Mouse (Mus musculus) heart, embryonic 13.5 days (tissue): ENCODE results near the gene Magea10. TPM values are rescaled to one million over a fixed set of nuclear protein-coding genes. Genes with fewer than 3 reads are reported as not detected.

ENCODE experiments used
- ATAC-seq: fragments of 200-750 bp; cut with Nextera tagmentation; 2 replicates; pipeline ENCODE4 v1.8.0; 2017; ENCODE audit warnings: moderate TSS enrichment; ENCODE audit not compliant: insufficient number of reproducible peaks, low FRiP score, low TSS enrichment; ENCODE audit errors: extremely low read depth
- H3K27ac ChIP-seq: fragments of 300-500 bp; sonication (generic); replicated peaks from 2 replicates; pipeline ENCODE4 v1.5.1; 2015; ENCODE audit warnings: moderate library complexity, mild to moderate bottlenecking, inconsistent platforms
- H3K27me3 ChIP-seq: fragments of 300-500 bp; sonication (generic); replicated peaks from 2 replicates; pipeline ENCODE4 v1.6.1; 2015; ENCODE audit warnings: mild to moderate bottlenecking, inconsistent platforms
- H3K36me3 ChIP-seq: fragments of 300-500 bp; sonication (generic); 2 replicates; pipeline ENCODE4 v1.6.1; 2015; ENCODE audit warnings: mild to moderate bottlenecking, inconsistent platforms
- H3K4me1 ChIP-seq: fragments of 300-500 bp; sonication (generic); 2 replicates; pipeline ENCODE4 v1.6.1; 2015; ENCODE audit warnings: inconsistent platforms
- H3K4me2 ChIP-seq: fragments of 300-500 bp; sonication (generic); 2 replicates; pipeline ENCODE4 v1.6.1; 2015; ENCODE audit warnings: inconsistent platforms, mild to moderate bottlenecking, moderate library complexity
- H3K4me3 ChIP-seq: fragments of 300-500 bp; sonication (generic); 2 replicates; pipeline ENCODE4 v1.5.1; 2015; ENCODE audit warnings: moderate library complexity, mild to moderate bottlenecking, inconsistent platforms
- H3K9ac ChIP-seq: fragments of 300-500 bp; sonication (generic); 2 replicates; pipeline ENCODE4 v1.6.1; 2015; ENCODE audit warnings: inconsistent platforms, mild to moderate bottlenecking, moderate library complexity
- H3K9me3 ChIP-seq: fragments of 300-500 bp; sonication (generic); 2 replicates; pipeline ENCODE4 v1.6.1; 2016; ENCODE audit warnings: inconsistent platforms
- WGBS: fragments of 180-500 bp; shearing (Covaris S2); methylation state at CpG from one replicate; pipeline ENCODE4 v1.1.7; 2015; ENCODE audit warnings: mixed read lengths; 5-methylcytosine and 5-hydroxymethylcytosine counted together
- polyA plus RNA-seq: library from polyadenylated mRNA; unstranded; fragments of >200 nt; fragmentation: Nextera tagmentation; extraction: Ambion mirVana; gene quantifications from 2 replicates; pipeline ENCODE4 v1.2.1, GENCODE M21; 2015

Gene Magea10
- not detected in 2 replicates for polyA plus RNA-seq

- WGBS = 84% methylated on average over 6 of the region's 6 CpGs
- no peak for ATAC-seq
- no peak within 1 kb of the TSS for H3K4me3 ChIP-seq
Measured at GRCm38 (mm10) chrX:72386758-72387157, at the start of gene Magea10. TSS of gene Magea10 (minus strand) at chrX:72386858.

GRCm38 (mm10) chrX:72381972-72382371, 4.7 kb downstream of the Magea10 start:
- H3K36me3 ChIP-seq = no peaks in the 10 kb centered on the region
- no peak overlapping the region for H3K27ac ChIP-seq
- H3K9me3 ChIP-seq = no peaks in the 10 kb centered on the region
- H3K4me2 ChIP-seq = no peak overlapping the region
- H3K4me1 ChIP-seq = no peaks in the 10 kb centered on the region
- no peak overlapping the region for H3K9ac ChIP-seq
- WGBS = 64% methylated on average over 1 of the region's 1 CpGs
- ATAC-seq = no peak
- no peak overlapping the region for H3K4me3 ChIP-seq
- H3K27me3 ChIP-seq = no peaks in the 10 kb centered on the region

More at GRCm38 (mm10) chrX:72386758-72387157, at the start of gene Magea10:
- Histone ChIP-seq H3K36me3 (no peaks in the 10 kb centered on the region), H3K27me3 (no peaks in the 10 kb centered on the region), H3K4me2 (no peak within 1 kb of the TSS), H3K9me3 (no peaks in the 10 kb centered on the region), H3K27ac (no peak within 1 kb of the TSS), H3K9ac (no peak within 1 kb of the TSS), H3K4me1 (no peaks in the 10 kb centered on the region)

Other genes starting within 250 kb of the Magea10 start
- gene Magea4, start 164.8 kb downstream of the Magea10 start, polyA plus RNA-seq = not detected in 2 replicates
- gene Gabre, start 112.1 kb downstream of the Magea10 start, polyA plus RNA-seq = 1.9 and 2.3 TPM in 2 replicates